Mouse (Mus musculus) neural tube, embryonic 10.5 days (tissue): Measurements from ENCODE around the gene Gbp5.
"Not testable (repeated sequence)": the region's sequence is repeated elsewhere in the genome, so short reads cannot be mapped to it uniquely, and the experiment has no call there.

Experiments
- DNase-seq: peaks from one replicate; pipeline ENCODE4 v3.0.0-alpha.2; 2017; ENCODE audit warnings: low spot score; ENCODE audit errors: extremely low spot score

Gbp5 gene

DNA sequence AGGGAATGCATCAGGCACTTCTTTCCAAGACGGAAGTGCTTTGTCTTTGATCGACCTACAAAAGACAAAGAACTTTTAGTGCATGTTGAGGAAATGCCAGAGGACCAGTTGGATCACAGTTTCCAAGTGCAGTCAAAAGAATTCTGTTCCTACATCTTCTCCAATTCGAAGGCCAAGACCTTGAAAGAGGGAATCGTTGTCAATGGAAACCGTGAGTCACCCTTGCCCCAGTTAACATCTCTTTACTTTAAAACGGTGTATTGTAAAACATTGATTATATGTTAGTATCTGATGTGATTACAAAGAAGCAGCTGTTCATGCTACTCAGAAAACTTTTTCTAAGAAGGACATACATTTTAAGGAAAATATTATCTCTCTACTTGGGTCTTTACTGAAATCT, 47.6 kb downstream of the Gbp5 start:
- DNase-seq: no peak

DNA sequence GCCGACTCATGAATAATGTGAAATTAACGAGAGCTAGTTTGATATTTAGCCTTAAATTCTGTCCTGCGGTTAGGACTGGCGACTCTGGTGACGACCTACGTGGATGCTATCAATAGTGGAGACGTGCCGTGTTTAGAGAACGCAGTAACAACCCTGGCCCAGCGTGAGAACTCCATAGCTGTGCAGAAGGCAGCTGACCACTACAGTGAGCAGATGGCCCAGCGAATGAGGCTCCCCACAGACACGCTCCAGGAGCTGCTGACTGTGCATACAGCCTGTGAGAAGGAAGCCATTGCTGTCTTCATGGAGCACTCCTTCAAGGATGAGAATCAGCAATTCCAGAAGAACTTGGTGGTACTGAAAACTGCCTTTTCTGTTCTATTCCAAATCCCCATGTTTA, 49.0 kb downstream of the Gbp5 start:
- not testable (repeated sequence) for DNase-seq

DNA sequence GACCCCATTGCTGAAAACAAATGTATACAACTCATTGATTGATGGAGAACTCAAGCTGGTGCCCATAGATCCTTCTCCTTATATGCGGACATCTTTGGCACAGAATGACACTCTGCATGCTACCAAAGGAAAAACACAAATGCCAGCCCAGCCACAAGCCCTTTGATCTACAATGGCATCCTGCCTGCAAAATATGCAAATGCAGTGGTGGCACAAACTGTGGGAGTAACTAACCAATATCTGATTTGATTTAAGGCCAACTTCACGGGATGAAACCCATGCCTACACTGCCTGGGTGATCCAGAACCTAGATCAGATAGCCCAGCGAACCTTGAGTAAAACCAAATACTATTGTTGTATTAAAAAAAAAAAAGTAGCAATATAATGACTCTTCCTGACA, 52.9 kb downstream of the Gbp5 start:
- no peak for DNase-seq

DNA sequence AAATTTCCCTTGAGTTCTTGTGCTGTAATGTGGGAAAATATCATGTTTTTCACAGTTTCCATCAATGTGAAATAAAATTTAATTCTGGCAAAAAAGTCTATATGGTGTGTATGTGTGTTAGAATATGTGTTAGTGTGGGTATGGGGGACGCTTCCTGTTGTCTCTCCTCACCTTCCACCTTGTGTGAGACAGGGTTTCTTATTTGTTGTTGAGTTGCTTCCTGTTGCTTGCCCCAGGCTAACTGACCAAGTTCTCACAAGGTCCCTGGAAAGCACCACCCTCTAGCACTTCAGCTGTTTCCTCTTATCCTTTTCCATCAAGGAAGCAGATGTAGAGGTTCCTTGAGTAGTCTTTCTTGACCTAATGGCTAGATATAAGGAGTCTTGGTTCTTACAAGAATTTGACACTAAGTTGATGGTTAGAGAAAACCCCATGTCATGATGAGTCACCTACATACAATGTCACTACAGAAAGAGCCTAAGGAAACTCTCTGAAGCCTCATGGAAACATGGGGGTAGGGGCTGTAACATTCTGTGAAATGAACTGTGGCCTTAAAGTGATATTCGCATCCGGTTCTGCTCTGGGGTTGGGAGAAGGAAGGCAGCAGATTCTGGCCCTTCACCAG, 56.4 kb downstream of the Gbp5 start:
- DNase-seq: no peak

DNA sequence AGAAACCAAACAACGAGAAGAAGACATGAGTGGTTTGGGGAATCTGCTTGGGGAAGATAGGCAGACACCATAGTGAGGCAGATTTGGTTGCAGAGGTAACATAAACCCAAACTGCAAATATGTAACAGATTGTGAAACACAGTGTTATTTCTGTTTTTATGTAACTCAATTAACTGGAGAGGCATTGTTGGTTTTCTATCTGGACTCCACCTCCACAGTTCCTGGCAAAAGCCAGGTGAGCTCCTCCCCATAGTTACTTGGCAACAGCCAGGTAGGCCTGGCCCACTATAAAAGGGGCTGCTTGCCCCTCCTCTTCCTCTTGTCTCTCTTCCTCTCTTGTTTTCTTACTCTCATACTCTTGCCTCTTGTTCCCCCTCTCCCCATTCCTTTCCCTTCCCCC, 60.8 kb downstream of the Gbp5 start:
- DNase-seq: no peak

DNA sequence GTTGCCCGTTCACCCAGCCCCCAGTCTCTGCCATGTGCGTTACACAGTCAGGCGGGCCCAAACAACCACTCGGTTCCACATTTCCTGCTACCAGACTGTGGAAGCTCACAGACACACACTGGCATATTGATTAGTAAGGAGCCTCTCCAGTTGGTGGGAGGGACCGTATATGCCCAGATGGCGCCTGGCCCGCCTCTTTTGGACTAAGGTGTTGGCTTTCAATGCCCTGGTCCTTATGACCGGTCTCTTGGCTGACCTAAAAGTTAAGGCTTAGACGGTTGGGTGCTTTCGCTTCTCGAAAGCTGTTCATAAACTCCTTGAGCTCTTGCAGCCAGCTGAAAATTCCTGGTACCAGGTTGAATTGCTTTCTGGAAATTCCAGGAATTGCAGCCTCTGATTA, 61.8 kb downstream of the Gbp5 start:
- DNase-seq: no peak

DNA sequence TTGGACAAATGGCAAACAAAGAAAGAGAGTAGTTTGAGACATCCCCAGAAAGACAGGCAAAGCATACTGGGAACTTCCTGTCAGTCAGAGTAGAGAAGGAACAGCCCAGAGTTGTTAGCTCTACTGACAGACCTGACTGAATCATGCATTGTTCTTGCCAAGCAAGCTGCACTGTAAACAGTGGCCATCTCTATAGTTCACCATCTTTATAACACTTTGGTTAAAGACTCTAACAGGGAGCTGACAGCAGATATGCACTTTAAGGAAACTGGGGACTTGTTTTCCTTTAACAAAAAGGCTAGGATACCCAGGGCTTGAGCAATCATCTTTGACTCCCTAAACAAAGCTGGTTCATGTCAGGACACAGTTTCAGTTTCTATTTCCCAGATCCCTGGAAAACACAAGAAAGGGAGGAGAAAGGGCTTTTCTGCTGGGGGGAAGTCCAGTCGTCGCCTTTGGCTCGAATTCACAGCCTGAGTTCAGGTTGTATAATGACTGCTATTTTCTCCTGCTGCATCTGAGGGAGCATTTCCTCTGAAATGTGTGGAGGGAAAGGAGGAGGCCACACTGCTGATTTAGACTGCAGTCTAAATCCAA, 66.0 kb downstream of the Gbp5 start, which contains the start of gene Gbp3:
Gene Gbp3 (plus strand): TSS at position 395 of the 597 bp plus-strand sequence.
- no peak for DNase-seq

DNA sequence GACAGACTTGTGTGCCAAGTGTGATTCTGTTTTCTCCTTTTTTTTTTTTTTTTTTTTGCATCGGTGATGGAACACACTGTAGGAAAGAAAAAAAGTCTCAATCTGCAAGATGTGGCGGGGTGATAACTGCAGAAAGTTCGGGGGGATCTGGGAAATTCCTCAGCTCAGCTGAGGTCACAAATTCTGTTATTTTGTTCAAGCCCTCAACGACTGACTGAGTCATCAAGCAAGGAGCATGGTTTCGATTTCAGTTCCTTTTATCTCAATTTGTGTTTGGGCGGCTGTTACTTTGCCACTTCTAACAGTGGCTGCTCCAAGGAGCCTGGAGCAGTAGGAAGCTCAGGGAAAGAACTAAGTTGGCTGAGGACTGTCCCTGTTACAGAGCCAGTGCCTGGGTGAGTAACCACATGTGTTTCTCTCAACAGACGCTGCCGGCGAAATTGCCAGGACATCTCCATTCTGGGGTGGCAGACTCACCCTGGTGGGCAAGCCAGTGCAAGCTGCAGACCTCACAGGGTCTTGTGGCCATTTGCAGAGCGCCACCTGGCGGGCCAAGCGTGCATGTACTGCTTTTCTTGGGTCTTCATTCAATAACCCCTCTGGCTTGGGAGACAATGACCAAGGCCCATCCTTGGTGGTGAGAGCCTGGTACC, 66.6 kb downstream of the Gbp5 start:
- peak; percentile 86 for DNase-seq

DNA sequence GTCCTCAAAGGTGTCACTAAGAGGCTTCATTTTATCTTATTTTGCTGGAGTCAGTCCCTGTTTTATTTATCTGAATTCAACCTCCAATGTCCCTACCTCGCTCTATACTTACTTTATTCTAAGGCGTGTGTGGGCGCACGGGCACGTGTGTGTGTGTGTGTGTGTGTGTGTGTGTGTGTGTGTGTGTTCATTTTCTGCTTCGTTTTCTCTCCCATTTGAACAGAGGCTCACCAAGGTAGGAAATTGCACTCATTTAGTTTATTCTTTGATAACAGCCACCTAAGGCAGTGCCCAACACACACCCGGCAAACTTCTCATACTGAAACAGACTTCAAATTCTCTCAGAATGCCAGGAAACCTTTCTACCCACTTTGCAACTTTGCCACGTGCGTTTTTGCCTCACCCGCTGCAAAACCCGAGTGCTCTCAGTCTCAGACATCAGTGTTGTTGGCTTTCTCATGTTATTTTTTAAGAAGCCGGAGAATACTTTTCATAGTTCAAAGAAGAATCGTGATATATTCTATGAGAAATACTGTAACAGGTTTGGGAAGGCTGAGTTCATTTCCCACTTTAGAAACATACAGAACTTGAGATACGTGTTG, 67.4 kb downstream of the Gbp5 start:
- DNase-seq: no peak

DNA sequence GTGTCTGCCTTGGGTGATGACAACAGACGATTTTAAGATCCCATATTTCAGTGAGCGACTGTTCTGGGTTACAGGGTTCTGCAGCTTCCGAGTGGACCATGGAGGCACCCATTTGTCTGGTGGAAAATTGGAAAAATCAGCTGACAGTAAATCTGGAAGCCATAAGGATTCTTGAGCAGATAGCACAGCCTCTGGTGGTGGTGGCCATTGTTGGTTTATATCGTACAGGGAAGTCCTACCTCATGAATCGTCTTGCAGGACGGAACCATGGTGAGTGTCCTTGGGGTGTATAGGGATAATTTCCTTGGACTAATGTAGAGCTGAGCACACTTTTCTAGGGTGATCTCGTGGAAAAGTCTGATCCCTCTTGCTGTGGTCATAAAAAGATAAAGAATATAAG, 67.9 kb downstream of the Gbp5 start:
- DNase-seq: no peak

DNA sequence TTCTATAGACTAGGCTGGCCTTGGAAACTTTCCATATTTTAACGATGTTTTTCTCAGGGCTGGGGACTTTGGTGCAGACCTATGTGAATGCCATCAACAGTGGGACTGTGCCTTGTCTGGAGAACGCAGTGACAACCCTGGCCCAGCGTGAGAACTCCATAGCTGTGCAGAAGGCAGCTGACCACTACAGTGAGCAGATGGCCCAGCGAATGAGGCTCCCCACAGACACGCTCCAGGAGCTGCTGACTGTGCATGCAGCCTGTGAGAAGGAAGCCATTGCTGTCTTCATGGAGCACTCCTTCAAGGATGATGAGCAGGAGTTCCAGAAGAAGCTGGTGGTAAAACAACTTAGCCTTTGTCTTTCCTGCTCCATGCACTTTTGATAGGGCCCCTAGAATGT, 73.7 kb downstream of the Gbp5 start:
- DNase-seq: not testable (repeated sequence)

DNA sequence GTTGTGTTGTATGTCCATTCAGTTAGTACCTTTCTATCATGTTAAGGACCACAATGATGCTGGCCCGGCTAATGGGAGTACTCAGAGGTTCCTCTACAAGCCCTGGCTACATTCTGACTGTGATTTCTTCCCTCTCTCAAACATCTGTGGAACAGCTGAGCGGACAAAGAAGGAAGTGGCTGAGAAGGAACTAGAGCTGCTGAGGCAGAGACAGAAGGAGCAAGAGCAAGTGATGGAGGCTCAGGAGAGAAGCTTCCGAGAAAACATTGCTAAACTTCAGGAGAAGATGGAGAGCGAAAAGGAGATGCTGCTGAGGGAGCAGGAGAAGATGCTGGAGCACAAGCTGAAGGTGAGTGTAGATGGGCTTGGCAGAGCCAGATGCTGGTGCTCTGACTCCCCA, 77.0 kb downstream of the Gbp5 start:
- DNase-seq: no peak
